Mouse (Mus musculus) monocyte, adult 5-6 weeks (primary cell): ENCODE results near the gene Scd2. TPM values are rescaled to one million over a fixed set of nuclear protein-coding genes. Genes with fewer than 3 reads are reported as not detected.
A peak's percentile ranks its signal among the peaks of the same experiment; 100 is the strongest.
"Not testable (repeated sequence)": the region's sequence is repeated elsewhere in the genome, so short reads cannot be mapped to it uniquely, and the experiment has no call there.

Experiments
- ATAC-seq: fragments of 153-309, 156-312 bp; replicated peaks from 2 replicates; pipeline ENCODE4 v1.8.0; 2017; ENCODE audit warnings: mild to moderate bottlenecking; ENCODE audit not compliant: low TSS enrichment, insufficient number of reproducible peaks, severe bottlenecking, poor library complexity, low FRiP score
- total RNA-seq: library from RNA; stranded (forward); fragments of 200-1000, 200-491, 200-594 nt; gene quantifications from 3 replicates; pipeline ENCODE4 v1.2.3, GENCODE M21; 2017

Scd2 gene
- total RNA-seq, 1 experiment from 2014 or later, result 38.6 TPM

- peak; percentile 94 for ATAC-seq
These were observed 26.5 kb upstream of the Scd2 start for GRCm38 (mm10) chr19:44266824-44267498.

- ATAC-seq, result no peak
These were observed 25.9 kb upstream of the Scd2 start for GRCm38 (mm10) chr19:44267499-44268002.

DNA sequence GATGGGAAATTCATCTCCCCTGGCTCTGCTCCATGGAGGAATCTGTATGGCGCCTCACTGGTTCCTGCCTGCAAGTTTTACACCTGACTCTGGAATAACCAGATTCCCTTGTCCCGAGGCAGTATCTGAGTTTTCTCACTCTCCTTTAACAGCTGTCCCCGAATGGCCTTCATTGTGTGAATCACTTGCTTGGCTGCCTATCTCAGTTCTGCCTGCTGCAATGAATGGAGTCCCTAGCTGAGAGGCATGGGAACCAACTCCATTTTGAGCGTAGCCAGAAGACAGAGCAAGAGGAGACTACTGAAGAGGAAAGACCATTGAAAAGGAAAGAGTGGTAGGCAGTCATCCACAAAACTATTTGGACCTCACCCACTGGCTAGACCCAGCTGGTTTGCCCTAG, 19.8 kb upstream of the Scd2 start:
- no peak for ATAC-seq

DNA sequence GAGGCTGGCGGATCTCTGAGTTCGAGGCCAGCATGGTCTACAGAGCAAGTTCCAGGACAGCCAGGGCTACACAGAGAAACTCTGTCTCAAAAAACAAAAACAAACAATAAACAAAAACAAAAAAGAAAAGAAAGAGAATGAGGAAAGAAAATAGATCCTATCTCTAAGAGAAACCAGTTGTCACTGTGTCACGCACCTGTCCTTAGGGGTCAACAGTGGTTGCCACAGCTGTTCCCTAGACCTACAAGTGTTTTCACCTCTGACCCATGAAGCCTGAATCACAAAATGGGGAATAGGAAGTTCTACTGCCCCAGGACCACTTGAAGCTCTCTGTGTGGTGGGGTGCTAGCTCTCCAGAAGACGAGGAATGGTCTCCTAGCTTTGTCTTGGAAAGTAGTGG, 19.0 kb upstream of the Scd2 start:
- no peak for ATAC-seq

DNA sequence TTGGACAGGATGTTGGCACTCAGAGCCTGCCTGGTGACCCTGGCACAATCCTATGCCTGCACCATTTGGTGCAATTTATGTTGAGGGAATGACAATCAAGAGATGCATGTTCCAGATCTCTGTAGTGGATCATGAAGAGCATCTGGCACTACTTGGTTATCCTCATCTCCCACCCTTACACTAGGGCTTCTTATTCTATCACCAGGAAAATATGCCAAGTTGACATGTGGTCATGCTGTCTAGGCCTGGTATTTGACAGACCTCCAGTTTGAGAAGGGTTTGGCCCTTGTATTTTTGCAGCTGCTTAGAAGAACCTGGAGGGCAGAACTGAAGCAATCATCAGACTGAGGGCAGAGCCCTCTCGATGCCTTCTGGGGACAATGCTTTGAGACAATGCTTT, 18.1 kb upstream of the Scd2 start:
- ATAC-seq, result no peak

GRCm38 (mm10) chr19:44276861-44277260, 16.6 kb upstream of the Scd2 start:
- no peak for ATAC-seq

DNA sequence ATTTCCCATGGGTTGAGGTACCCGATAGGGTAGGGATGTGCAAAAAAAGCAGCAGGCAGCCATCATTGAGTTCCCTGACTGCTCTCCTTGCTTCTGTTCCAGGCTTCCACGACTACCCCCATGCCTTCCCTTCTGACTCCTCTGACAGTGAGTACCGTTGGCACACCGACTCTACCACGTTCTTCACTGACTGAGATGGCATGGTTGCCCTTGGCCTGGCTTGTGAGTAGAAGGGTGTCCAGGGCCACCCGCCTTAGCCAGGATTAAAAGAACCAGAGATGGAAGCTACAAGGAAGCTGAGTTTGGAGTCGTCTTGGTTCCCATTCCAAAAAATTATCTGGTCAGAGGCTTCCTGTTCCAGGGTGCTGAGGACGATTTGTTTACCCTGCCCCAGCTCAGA, 15.5 kb upstream of the Scd2 start:
- no peak for ATAC-seq

DNA sequence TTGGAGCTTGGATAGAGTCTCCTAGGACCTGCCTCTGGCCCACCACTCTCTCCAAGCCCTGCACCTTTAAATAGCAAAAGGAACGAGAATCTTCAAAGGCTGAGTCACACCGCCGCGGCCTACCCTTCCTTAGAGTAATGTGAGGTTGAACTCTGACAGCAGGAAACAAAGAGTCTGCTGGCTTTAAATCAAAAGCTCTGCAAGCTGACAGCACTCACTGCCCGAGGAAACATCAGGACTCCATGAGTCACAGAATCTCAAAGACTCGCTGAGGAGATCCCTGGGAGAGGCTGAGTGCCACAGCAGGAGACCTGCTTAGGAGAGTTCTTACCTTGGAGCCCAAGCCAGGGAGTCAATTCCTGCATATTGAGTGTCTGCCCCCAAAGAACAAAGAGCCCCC, 12.7 kb upstream of the Scd2 start:
- ATAC-seq, result no peak

GRCm38 (mm10) chr19:44281825-44282447, 11.5 kb upstream of the Scd2 start:
- not testable (repeated sequence) for ATAC-seq

- ATAC-seq, result no peak
These were observed 10.8 kb upstream of the Scd2 start for GRCm38 (mm10) chr19:44282534-44283156.

- ATAC-seq, result 0 out of 2 replicates have a peak, but pooled peaks have one; percentile 5
These were observed 10.1 kb upstream of the Scd2 start for GRCm38 (mm10) chr19:44283157-44284024.

DNA sequence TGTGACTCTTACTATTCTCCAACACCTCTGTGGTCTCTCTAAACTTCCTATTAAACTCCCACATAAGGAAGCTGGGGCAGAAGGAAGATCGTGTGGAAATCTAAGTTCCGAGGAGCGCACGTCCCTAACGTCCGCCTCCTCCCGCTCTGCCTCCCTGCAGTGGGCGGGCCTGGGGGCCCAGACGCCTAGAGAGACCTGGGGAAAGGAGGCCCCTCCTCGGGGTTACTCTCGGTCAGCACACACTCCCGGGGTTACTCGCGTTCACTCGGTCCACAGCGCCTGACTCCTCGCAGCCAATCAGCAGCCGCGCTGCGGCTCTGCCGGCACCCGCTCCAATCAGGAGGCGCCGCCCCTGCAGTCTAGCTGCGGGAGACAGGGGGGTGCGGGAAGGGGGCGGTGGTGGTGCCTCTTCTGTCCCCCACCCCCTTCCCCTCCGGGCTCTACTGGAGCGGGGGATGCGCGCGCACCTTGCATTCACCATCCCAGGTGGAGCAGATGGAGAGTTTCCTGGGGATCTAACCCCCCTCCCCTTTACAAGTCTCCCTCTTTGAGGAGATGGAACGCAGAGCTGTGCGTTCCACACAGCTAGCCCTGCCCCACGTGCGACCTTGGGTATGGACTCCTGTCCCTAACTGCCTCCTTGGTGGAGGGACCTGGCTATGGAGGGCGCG, 9.3 kb upstream of the Scd2 start:
- peak; percentile 92 for ATAC-seq

GRCm38 (mm10) chr19:44284723-44285122, 8.8 kb upstream of the Scd2 start:
- ATAC-seq, result no peak

DNA sequence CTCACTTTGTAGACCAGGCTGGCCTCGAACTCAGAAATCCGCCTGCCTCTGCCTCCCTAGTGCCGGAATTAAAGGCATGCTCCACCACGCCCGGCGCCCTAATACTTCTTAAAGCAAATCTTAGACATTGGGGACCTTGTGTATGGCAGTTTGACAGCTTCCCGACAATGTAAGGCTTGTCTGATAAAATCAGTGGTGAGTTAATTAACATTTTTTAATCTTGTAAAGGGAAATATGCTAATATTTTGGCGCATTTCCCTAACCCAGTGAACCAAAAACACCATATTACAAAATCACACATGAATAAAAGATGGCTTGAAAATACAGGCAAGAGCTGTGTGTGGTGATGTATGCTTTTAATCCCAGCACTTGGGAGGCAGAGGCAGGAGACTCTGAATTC, 7.9 kb upstream of the Scd2 start:
- no peak for ATAC-seq

DNA sequence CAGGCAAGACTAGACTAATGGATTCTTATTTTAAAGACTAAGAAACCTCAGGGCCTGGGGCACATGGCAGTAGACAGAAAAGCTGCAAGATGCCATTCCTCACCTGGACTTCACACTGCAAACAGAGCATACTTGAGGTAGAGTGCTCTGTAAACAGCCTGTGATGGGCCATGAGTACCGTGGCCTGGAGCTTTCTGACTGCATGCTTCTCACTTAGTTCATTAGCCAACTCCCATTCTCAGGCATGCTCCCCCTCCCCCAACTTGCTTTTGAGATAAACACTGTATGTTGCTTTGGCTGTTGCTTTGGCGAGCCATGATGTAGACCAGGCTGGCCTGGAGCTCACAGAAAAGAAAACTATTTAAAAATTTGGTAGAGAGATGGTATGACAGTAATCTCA, 7.4 kb upstream of the Scd2 start:
- no peak for ATAC-seq

GRCm38 (mm10) chr19:44287415-44288110, 5.9 kb upstream of the Scd2 start:
- no peak for ATAC-seq

- ATAC-seq, result no peak
These were observed 1.4 kb upstream of the Scd2 start for GRCm38 (mm10) chr19:44292083-44292482.

DNA sequence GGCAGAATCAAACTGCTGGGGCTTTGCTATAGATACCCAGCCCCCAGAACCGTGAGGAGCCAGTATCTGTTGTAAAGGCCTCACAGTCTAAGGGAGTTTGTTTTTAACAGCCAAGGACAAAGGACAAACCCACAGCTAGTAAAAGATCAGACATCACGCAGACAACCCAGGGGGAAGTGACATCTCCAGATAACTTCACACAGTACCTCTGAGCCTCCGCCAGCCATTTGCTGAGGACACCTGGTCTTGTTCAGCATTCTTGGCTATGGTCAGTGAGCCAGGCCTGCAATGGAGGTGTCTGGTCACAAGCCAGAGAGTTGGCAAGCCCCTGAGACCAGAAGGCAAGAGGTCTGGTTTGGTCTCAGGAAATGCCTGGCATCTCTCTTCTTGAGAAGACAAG, 991 bp upstream of the Scd2 start:
- ATAC-seq, result no peak
